Mouse (Mus musculus): Measurements from ENCODE around the gene Cyp2d12.
"Not testable (repeated sequence)": the region's sequence is repeated elsewhere in the genome, so short reads cannot be mapped to it uniquely, and the experiment has no call there.

The Cyp2d12 gene

GRCm38 (mm10) chr15:82554531-82555230, at the start of gene Cyp2d12:
Gene Cyp2d12 (plus strand): TSS chr15:82555072.
- DNase-seq (ENCODE audit: low read depth, low spot score): no peak

DNA sequence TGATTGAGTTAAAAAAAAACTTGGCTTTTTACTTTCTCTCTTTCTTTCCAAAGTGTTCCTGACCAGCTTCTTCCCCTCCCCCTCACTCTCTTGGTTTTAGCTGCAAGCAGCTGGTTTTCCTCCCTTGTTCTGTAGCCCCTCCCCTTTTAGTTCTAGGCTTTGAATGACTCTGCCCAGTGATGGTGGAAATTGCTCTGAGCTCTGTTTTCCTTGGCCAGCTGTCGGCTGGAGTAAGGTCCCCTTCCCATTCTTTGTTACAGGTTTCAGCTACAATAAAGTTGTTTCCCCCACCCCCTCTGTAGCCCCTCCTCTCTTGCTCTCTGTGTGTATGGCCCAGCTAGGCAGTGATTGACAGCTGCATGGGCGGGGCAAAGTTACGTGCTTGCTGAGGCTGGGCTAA, 47.9 kb upstream of the Cyp2d12 start:
- DNase-seq (ENCODE audit: low read depth, low spot score): no peak

- not testable (repeated sequence) for DNase-seq (ENCODE audit: low read depth, low spot score)
Measured at GRCm38 (mm10) chr15:82507740-82508139, 47.1 kb upstream of the Cyp2d12 start.

GRCm38 (mm10) chr15:82509495-82509894, 45.4 kb upstream of the Cyp2d12 start:
- DNase-seq (ENCODE audit: low read depth, low spot score): not testable (repeated sequence)

DNA sequence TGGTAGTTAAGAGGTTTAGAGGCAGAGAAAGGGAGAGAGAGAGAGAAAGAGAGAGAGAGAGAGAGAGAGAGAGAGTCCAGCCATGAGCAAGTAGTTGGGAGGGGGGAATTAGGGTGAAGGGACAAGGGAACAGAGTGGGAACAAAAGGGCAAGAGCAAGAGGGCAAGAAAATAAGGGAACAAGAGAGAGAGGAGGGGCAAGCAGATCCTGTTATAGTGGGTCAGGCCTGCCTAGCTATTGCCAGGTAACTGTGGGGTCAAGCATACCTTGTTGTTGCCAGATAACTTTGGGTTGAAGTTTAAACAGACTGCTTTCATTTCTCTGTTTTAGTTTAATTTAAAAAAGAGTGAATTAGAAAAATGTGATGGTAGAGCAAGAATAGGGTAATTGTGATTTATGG, 44.4 kb upstream of the Cyp2d12 start:
- not testable (repeated sequence) for DNase-seq (ENCODE audit: low read depth, low spot score)

DNA sequence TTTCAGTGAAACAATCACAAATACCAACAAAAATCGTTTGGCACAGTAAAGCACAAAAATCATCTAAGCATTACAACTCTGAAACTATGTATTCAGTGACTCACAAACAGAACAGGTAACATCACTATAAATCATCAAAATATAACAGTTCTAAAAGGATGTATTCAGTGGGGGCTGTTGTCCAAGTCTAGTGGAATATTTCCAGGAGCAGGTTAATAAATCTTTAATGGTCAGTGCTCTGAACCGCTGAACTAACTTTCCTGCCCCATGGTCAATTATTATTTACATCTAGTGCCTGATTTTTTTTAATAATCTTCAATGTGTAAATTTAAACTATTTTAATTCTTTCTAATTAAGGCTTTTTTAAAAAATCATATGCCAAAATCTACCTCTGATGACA, 42.8 kb upstream of the Cyp2d12 start:
- not testable (repeated sequence) for DNase-seq (ENCODE audit: low read depth, low spot score)

GRCm38 (mm10) chr15:82516174-82516573, 38.7 kb upstream of the Cyp2d12 start:
- not testable (repeated sequence) for DNase-seq (ENCODE audit: low read depth, low spot score)

DNA sequence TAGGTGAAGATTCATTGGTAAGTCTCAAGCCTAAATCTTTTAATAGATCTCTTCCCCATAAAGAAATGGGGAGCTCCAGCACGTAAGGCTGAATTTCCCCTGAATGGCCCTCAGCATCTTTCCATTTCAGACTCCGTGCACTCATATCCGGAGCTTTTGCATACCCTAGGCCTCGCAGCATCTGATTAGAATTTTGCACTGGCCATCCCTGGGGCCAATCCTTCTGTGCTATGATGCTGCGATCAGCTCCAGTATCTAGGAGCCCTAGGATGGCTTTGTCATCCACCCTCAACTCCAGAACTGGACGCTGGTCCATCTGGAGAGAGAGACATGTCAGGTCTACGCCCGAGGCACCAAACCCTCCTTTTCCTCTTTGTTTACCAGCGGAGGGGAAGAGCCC, 27.5 kb upstream of the Cyp2d12 start:
- not testable (repeated sequence) for DNase-seq (ENCODE audit: low read depth, low spot score)

DNA sequence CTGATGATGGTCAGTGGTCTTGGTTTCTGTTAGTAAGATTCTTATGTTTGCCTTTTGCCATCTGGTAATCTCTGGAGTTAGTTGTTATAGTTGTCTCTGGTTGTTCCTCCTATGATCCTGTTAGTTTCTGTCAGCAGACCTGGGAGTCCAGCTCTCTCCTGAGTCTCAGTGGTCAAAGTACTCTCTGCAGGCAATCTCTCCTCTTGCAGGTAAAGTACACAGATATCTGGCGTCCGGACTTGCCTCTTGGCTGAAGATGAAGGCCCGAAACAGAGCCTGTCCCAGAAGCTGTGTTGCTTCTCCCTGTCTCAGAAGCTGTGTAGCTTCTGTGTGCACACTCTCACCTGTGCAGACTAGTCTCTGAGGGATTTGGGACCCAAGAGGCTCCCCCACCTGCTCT, 22.2 kb upstream of the Cyp2d12 start:
- not testable (repeated sequence) for DNase-seq (ENCODE audit: low read depth, low spot score)

DNA sequence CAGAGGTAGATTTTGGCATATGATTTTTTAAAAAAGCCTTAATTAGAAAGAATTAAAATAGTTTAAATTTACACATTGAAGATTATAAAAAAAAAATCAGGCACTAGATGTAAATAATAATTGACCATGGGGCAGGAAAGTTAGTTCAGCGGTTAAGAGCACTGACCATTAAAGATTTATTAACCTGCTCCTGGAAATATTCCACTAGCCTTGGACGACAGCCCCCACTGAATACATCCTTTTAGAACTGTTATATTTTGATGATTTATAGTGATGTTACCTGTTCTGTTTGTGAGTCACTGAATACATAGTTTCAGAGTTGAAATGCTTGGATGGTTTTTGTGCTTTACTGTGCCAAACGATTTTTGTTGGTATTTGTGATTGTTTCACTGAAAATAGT, 11.9 kb upstream of the Cyp2d12 start:
- DNase-seq (ENCODE audit: low read depth, low spot score): not testable (repeated sequence)

- DNase-seq (ENCODE audit: low read depth, low spot score): not testable (repeated sequence)
Measured at GRCm38 (mm10) chr15:82544561-82544960, 10.3 kb upstream of the Cyp2d12 start.

DNA sequence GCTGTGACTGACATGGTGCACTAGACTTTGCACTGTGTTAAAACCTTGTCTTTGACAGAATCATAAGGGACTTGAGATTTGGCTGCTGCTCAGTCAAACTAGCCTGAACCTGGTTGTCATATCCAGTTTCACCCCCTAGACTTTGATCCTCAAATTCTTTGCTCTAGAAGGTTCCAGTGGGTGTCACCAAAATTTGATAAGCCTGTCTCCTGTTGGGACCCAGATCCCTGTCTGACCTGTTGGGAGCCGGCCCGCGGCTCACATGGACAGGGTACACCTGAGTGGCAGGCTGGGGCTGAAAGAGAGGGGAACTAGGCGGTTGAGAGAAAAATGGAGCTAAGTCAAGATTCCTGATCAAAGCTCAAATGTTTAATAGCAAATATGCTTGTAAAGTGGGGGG, 7.1 kb upstream of the Cyp2d12 start:
- not testable (repeated sequence) for DNase-seq (ENCODE audit: low read depth, low spot score)

DNA sequence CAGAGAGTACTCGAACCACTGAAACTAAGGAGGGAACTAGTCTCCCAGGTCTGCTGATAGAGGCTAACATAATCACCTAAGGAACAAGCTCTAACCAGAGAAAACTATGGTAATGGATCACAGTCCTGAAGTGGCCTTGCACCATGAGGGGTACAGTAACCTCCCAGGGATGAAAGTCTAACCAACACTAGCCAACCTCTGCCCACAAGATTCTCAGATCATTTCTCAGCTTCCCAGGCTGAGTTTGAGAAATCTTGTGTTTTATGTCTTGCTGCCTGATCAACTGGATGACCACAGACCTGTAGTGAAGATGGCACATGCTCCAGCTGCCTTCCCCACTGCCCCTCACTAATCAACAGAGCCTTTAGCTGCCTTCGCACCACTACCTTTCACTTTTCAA, 1.7 kb upstream of the Cyp2d12 start:
- not testable (repeated sequence) for DNase-seq (ENCODE audit: low read depth, low spot score)

DNA sequence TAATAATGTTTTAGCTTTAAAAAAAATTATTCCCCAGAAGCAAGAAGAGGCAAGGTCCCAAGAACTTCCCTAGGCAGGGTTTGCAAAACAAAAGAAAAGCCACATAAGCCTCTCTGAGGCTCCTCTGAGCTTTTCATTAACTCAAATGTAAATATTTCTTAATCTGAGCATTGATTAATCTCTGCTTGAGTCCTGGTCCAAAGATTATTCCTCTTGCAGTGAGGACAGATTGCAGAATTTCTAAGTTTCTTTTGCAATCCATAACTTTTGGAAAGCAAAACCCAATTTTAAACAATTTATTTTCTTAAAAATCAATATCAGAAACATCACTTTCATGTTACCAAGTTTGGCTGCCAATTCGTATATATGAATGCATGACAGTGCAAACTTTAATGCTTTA, 18.0 kb downstream of the Cyp2d12 start:
- DNase-seq (ENCODE audit: low read depth, low spot score): no peak

- DNase-seq (ENCODE audit: low read depth, low spot score): no peak
Measured at GRCm38 (mm10) chr15:82579071-82579470, 24.2 kb downstream of the Cyp2d12 start.

DNA sequence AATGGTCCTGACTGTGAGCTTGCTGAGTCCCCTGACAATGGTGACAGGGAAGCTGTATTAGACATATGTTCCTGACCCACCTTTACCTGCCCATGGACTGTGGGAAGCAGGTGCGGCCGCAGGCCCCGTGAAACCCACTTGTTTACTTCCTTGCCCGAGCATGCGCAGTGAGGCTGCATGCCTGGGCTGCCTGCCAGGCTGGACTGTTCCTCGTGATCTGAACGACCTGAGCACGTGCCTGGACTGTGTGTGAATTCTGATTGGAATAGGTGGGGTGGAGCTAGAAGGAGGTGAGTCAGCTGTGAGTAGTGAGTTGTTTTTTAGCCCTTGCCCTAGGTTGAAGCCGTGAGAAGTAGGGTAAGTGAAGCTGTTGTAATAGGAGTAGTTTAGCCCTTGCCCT, 27.7 kb downstream of the Cyp2d12 start:
- DNase-seq (ENCODE audit: low read depth, low spot score): no peak

Data from CD4-positive helper T cell, adult 2 months (primary cell).